Mouse (Mus musculus) small intestine, adult 2 months (tissue): ENCODE results near the gene Gm37240. TPM values are rescaled to one million over a fixed set of nuclear protein-coding genes. Genes with fewer than 3 reads are reported as not detected.

ENCODE experiments used
- H3K27ac ChIP-seq: fragments of 200-500 bp; 2 replicates; pipeline ENCODE4 v1.5.1; 2012; ENCODE audit warnings: low read depth, low read length, control low read depth, inconsistent platforms; ENCODE audit not compliant: insufficient read depth
- H3K27me3 ChIP-seq: fragments of 200-500 bp; 2 replicates; pipeline ENCODE4 v1.6.1; 2012; ENCODE audit warnings: mild to moderate bottlenecking, moderate library complexity, low read length, inconsistent platforms; ENCODE audit not compliant: control insufficient read depth, insufficient read depth
- H3K36me3 ChIP-seq: fragments of 200-500 bp; 2 replicates; pipeline ENCODE4 v1.6.1; 2012; ENCODE audit warnings: mild to moderate bottlenecking, low read length, control low read depth, inconsistent platforms; ENCODE audit not compliant: control insufficient read depth, insufficient read depth
- H3K4me1 ChIP-seq: fragments of 200-500 bp; 2 replicates; pipeline ENCODE4 v1.6.1; 2012; ENCODE audit warnings: low read length, inconsistent platforms, mixed read lengths; ENCODE audit not compliant: control insufficient read depth, insufficient read depth, insufficient read length
- H3K4me3 ChIP-seq: fragments of 200-500 bp; 2 replicates; pipeline ENCODE4 v1.5.1; 2012; ENCODE audit warnings: low read depth, mild to moderate bottlenecking, control low read depth, inconsistent platforms, low read length, moderate library complexity
- CTCF ChIP-seq: fragments of 200-500 bp; IDR thresholded peaks from 2 replicates; pipeline ENCODE4 v1.5.1; 2012; ENCODE audit warnings: low read depth, mild to moderate bottlenecking, control low read depth, inconsistent platforms, low read length, moderate library complexity, mixed read lengths; ENCODE audit not compliant: insufficient replicate concordance, insufficient read length; ENCODE audit errors: extremely low read depth
- POLR2A ChIP-seq: fragments of 200-500 bp; IDR thresholded peaks from 2 replicates; pipeline ENCODE4 v1.6.1; 2012; ENCODE audit warnings: low read depth, mild to moderate bottlenecking, control low read depth, inconsistent platforms, low read length, moderate library complexity
- WGBS: fragments of 180-500 bp; shearing (Covaris S2); methylation state at CpG from one replicate; pipeline ENCODE4 v1.1.7; 2018; 5-methylcytosine and 5-hydroxymethylcytosine counted together
- polyA plus RNA-seq: library from polyadenylated mRNA; depleted of rRNA; stranded (reverse); fragments of >200 nt; gene quantifications from 2 replicates; pipeline ENCODE4 v1.2.3, GENCODE M21; 2012

Gene Gm37240
- polyA plus RNA-seq, 1 experiment, result 58.2 TPM

GRCm38 (mm10) chr3:85368354-85369120 lies 518.8 kb downstream of the Gm37240 start:
- Histone ChIP-seq H3K27me3 (no peaks in the 10 kb centered on the region), H3K36me3 (no peaks in the 10 kb centered on the region), H3K27ac (no peak overlapping the region), H3K4me1 (no peaks in the 10 kb centered on the region), H3K4me3 (no peak overlapping the region)
- 69% methylated on average over 16 of the region's 16 CpGs for WGBS
- no peak for TF ChIP-seq POLR2A
- TF ChIP-seq CTCF, result no peak

GRCm38 (mm10) chr3:85364591-85365343 lies 522.6 kb downstream of the Gm37240 start:
- 75% methylated on average over 5 of the region's 5 CpGs for WGBS
- no peaks in the 10 kb centered on the region for H3K27me3 ChIP-seq
- no peaks in the 10 kb centered on the region for H3K4me1 ChIP-seq
- H3K4me3 ChIP-seq, result no peak overlapping the region
- H3K27ac ChIP-seq, result no peak overlapping the region
- H3K36me3 ChIP-seq, result no peaks in the 10 kb centered on the region
- TF ChIP-seq POLR2A (no peak), CTCF (no peak)

- no peaks in the 10 kb centered on the region for H3K4me1 ChIP-seq
- H3K36me3 ChIP-seq, result no peaks in the 10 kb centered on the region
- WGBS, result 89% methylated on average over 7 of the region's 7 CpGs
- TF ChIP-seq CTCF, result no peak
- TF ChIP-seq POLR2A, result no peak
- H3K27ac ChIP-seq, result no peak overlapping the region
- no peak overlapping the region for H3K4me3 ChIP-seq
- H3K27me3 ChIP-seq, result no peaks in the 10 kb centered on the region
Observed at GRCm38 (mm10) chr3:85362883-85363282, 524.4 kb downstream of the Gm37240 start.

- TF ChIP-seq CTCF (no peak), POLR2A (no peak)
- Histone ChIP-seq H3K4me3 (no peak overlapping the region), H3K4me1 (no peaks in the 10 kb centered on the region), H3K27ac (no peak overlapping the region), H3K36me3 (no peaks in the 10 kb centered on the region), H3K27me3 (no peaks in the 10 kb centered on the region)
- 78% methylated on average over 3 of the region's 3 CpGs for WGBS
Observed at GRCm38 (mm10) chr3:85356373-85356772, 530.9 kb downstream of the Gm37240 start.

GRCm38 (mm10) chr3:85348021-85348420 lies 539.3 kb downstream of the Gm37240 start:
- no peak for TF ChIP-seq POLR2A
- TF ChIP-seq CTCF, result no peak
- 23% methylated on average over 6 of the region's 6 CpGs for WGBS
- no peaks in the 10 kb centered on the region for H3K27me3 ChIP-seq

GRCm38 (mm10) chr3:85341103-85341860 lies 546.0 kb downstream of the Gm37240 start:
- Histone ChIP-seq H3K27me3 (no peaks in the 10 kb centered on the region), H3K4me3 (no peak overlapping the region), H3K27ac (no peak overlapping the region), H3K4me1 (no peaks in the 10 kb centered on the region; the same call in 1 of the 2 replicates), H3K36me3 (no peaks in the 10 kb centered on the region)
- WGBS, result 77% methylated on average over 12 of the region's 12 CpGs
- TF ChIP-seq CTCF (no peak), POLR2A (no peak)

More at GRCm38 (mm10) chr3:85348021-85348420, 539.3 kb downstream of the Gm37240 start:
- Histone ChIP-seq H3K27ac (no peak overlapping the region), H3K4me1 (no peaks in the 10 kb centered on the region), H3K4me3 (no peak overlapping the region), H3K36me3 (no peaks in the 10 kb centered on the region)

- H3K36me3 ChIP-seq, result no peaks in the 10 kb centered on the region
- H3K27ac ChIP-seq, result no peak overlapping the region
- H3K4me1 ChIP-seq, result no peaks in the 10 kb centered on the region; the same call in 1 of the 2 replicates
- WGBS, result 44% methylated on average over 3 of the region's 3 CpGs
- TF ChIP-seq POLR2A, result no peak
- TF ChIP-seq CTCF, result no peak
- no peak overlapping the region for H3K4me3 ChIP-seq
- H3K27me3 ChIP-seq, result no peaks in the 10 kb centered on the region
Observed at GRCm38 (mm10) chr3:85340491-85340890, 546.8 kb downstream of the Gm37240 start.
